Mouse (Mus musculus): ENCODE results near the gene Trim7.
"Not testable (repeated sequence)": the region's sequence is repeated elsewhere in the genome, so short reads cannot be mapped to it uniquely, and the experiment has no call there.

Trim7 gene

DNA sequence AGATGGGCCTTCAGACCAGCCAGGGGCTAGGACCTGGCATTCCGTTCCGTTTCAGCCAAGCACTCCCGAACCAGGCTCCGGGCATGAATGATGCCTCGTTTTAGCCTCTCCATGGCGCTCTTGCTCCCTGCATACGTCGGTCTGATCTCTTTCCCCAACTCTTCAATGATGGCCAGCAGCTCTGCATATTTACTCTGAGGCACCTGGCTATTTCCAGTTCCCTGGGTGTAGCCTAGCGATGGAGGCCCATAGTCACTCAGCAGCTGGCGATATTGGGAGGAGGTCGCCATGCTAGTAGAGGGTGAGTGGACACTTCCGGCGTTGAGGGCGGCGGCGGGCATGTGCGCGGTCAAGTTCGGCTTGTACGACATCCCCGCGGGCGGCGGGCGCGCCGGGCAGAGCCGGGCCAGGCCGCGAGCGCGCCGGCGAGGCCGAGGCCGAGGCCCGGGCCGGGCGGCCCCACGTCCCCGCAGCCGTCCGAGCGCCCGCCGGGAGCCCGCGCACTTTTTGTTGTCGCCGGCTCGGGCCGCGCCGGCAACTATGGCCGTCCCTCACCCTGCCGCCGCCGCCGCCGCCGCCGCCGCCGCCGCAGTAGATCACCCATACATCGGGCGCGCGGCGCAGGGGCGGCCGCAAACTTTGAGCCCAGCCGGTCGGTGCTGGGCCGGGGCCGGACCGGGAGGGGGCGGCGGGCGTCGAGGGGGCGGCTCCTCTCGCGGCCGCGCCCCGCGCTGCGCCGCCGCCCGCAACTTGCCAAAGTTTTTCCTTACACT, at the start of gene Trim7, which contains the start of gene Gm12184:
Gene Trim7 (plus strand): TSS at position 162 of the 773 bp plus-strand sequence.
Gene Gm12184 (minus strand): TSS at position 677 of the 773 bp plus-strand sequence.
- not testable (repeated sequence) for DNase-seq (ENCODE audit: low read depth, low spot score)

DNA sequence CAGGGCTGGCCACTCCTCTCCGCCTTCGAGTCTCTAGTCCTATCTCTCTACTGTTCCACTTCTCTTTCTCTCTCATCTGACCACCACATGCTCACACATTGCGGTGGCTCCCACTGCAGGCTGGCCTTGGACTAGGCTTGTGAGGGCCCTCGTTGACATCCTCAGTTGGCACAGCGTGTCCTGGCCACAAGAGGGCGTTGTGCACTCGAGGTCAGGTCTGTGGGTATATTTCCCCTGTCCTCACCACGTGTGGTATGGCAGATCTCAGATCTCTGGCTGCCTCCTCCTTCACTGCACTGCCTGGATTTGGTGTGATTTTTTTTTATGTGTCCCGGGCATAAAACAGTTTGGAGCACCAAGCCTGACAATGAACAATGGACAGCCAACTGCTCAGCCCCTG, 49.3 kb upstream of the Trim7 start:
- DNase-seq (ENCODE audit: low read depth, low spot score): no peak

DNA sequence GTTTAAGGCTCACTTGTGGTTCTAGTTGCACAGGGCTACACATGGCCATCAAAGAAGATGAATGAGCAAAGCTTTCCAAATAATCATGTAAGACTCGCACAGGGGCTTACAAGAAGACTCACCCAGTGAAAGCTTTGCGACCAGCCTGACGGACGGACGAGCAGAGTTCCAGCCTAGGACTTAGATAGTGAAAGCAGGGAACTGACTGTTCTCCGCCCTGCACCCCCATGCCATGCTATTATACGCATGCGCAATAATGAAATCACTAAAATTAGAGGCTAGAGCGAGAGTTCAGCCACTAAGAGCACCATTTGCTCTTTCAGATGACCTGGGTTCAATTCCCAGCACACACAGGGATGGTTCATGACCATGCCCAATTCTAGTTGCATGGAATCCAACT, 48.6 kb upstream of the Trim7 start:
- no peak for DNase-seq (ENCODE audit: low read depth, low spot score)

DNA sequence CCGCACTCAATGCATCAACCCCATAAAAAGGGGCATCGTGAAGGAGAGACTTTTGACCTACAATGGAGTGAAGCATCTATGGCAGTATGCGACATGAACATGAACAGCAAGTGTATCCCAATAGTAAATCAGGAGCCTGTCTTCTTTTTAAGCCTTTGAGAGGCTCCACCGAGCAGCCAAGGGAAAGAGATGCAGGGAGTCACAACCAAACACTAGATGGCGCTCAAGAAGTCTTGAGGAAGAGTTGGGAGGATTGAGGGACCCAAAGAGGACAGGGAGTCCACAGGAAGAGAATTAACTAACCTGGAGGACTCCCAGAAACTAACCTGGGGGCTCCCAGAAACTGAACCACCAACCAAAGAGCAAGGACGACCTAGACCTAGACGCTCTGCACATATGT, 46.5 kb upstream of the Trim7 start:
- peak; percentile 38 for DNase-seq (ENCODE audit: low read depth, low spot score)

DNA sequence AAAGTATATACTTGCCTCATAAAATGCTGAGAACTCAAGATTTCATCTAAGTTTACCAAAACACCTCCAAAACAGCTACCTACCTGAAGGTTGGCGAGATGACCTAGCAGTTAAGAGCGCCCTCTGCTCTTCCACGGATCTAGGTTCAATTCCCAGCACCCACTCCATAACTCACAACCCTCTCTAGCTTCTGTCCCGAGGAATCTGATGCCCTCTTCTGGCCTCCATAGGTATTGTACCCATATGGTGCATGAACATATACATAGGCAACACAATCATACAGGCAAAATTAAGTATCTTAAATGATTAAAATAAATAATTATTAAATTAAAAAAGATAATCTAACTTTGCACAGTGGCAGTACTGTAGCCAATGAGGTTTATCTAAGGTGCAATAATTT, 43.7 kb upstream of the Trim7 start:
- no peak for DNase-seq (ENCODE audit: low read depth, low spot score)

DNA sequence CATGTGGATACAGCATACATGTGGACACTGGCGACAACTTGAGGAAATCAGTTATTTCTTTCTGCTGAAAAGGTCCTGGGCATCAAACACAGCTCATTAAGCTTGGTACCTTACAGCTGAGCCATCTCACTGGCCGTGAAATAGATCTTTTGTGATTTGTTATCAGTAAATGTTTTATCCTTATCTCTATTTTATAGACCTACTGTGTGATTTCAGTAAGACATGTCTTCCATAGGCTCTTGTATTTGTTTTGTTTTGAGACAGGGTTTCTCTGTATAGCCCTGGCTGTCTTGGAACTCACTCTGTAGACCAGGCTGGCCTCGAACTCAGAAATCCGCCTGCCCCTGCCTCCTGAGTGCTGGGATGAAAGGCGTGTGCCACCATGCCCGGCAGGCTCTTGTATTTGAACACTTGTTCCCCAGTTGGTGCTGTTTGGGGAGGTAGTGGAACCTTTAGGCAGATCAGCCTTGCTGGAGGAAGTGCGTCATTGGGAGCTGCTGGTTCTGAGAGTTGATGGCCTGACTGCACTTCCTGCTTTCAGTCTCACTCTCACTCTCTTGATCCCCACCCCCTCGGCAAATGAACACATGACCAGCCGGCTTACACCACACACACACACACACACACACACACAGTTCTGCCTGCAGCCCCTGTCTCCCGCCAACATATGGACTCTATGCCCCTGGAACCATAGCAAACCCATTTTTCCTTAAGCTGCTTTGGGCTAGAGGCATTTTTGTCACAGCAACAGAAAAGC, 38.3 kb upstream of the Trim7 start:
- no peak for DNase-seq (ENCODE audit: low read depth, low spot score)

DNA sequence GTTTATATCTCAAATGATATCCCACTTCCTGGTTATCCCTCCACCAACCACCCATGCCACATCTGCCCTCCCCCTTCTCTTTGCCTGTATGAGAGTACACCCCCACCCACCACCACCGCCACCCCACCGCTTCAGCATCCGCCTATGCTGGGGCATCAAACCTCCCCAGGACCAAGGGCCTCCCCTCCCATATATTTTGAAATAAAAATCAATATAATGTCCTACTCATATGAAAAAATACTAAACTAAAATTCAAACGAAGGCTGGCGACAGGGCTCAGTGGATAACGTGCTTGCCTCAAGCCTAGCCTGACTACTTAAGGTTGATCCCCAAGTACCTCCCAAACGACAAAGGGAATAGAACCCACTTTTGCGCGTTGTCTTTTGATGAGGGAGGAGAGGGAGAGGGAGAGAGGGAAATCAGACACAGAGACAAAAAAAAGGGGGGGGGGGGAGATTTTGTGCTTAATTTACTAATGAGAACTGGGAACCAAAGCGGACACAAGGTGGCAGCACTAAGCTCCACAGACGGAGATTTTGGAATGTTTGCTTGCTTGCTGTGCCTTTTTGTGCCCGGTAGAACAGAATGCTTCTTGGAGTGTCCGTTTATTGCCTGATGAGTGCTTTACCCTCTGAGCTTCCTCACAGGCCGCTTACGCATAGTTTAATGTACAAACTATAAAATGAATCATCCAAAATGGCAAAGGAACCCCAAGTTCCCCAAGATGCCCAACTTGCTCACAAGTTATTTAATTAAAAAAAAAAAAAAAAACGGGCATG, 37.4 kb upstream of the Trim7 start:
- peak; percentile 89 for DNase-seq (ENCODE audit: low read depth, low spot score)

DNA sequence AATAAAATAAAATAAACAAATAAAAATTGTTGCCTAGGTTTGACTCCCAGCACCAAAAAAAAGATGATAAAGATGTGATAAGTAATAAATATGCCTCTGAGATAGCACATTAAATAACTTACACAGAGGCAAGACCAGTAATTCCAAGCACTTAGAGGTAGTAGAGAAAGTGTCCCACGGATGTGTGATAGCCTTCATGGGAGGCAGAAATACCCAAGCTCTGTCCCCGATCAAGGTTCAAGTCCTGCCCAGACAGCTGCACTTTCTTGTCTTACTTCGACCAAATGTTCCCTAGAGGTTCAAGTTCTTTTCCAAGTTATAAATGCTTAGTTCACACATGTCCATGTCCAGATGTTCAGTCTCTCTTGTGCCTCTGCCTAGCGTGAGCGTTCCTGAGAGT, 36.7 kb upstream of the Trim7 start:
- DNase-seq (ENCODE audit: low read depth, low spot score): no peak

DNA sequence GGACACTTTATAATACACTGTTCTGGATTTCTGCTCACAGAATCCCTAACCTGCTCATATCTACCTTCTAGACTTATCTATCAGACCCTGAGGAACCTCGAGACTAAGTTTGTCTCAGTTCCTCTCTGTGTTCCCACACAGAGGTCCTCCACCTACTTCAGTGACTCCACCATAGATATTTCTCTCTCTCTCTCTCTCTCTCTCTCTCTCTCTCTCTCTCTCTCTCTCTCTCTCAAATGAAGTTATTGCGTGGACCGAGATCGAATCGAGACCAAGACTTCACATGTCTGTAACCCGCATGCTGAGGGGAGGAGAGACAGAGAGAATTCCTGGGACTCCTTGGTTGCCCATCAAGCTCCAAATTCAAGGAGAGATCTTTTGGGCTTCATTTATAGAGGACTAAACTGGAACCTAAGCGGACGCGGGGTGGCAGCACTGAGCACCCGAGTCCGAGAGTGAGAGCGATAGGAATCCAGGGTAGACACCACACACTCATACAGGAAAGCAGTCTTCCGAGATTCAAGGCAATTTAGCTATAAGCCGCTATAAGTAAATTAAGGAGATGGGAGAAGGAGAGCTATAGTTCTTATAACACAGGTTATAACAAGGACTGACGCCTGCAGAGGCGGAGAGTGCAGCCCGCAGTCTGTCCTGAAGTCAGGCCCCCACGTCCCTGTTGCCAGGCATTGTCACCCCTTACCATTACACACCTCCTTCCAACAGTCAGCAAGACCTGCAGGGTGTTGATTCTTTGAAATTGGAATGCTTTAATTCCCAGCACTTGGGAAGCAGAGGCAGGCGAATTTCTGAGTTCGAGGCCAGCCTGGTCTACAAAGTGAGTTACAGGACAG, 35.7 kb upstream of the Trim7 start:
- peak; percentile 90 for DNase-seq (ENCODE audit: low read depth, low spot score)

DNA sequence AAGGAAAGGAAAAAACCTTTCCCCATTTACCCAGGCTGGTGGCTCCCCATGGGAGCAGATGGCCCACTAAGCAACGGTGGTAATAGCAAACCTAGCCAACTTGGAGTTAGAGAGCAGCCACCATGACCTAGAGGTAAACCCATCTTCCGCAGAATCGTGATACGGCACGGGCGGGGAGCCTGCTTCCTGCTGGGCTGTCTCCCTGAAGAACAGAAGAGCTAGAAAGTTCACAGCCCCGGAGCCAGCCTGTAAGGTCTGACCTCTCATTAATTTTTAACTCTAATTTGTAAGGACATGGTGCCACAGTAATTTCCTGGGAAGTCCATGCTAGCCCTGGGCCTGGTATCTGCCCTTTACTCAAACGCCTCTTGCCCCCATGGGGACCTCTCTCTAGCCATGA, 35.0 kb upstream of the Trim7 start:
- no peak for DNase-seq (ENCODE audit: low read depth, low spot score)

DNA sequence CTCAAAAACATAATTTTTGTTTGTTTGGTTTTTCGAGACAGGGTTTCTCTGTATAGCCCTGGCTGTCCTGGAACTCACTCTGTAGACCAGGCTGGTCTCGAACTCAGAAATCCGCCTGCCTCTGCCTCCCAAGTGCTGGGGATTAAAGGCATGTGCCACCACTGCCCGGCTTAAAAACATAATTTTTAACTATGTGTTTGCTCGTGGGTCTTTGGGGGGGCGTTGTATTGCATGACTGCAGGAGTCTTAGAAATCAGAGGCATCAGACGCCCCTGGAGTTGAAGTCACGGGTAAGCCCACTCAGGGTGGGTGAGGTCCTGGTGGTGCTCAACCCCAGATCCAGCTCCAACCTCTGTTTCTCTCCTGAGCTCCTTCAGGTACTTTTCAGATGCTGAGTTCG, 34.0 kb upstream of the Trim7 start:
- DNase-seq (ENCODE audit: low read depth, low spot score): not testable (repeated sequence)

DNA sequence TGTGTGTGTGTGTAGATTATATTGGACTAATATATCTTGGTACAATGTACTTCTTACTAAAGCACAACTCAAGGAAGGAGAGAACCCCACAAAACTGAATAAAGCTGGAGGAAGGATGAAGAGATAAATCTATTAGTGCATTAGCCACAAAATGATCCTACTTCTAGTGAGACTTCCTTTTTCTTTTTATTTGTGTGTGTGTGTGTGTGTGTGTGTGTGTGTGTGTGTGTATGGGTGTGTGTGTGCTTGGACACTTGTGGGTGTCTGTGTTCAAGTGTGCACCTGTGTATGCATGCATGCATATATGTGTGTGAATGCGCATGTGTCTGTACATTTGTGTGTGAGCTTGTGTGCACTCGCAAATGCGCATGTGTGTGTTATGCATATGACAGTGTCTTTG, 32.8 kb upstream of the Trim7 start:
- no peak for DNase-seq (ENCODE audit: low read depth, low spot score)

DNA sequence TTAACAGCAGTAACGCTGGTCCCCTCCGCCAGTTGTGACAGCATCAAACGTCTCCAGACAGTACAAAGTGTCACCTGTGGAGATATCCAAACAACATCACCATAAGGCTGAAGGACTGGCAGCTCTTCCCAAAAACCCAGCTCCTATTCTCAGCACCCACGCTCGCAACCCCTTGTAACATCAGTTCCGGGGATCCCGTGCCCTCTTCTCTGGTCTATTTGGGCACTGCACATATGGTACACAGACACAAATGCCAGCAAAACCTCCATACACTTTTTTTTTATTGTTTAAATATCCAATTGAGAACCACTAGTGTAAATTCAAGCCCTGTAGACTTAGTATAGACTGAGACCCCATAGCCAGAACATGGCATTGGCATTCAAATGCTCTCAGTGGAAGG, 30.7 kb upstream of the Trim7 start:
- no peak for DNase-seq (ENCODE audit: low read depth, low spot score)

DNA sequence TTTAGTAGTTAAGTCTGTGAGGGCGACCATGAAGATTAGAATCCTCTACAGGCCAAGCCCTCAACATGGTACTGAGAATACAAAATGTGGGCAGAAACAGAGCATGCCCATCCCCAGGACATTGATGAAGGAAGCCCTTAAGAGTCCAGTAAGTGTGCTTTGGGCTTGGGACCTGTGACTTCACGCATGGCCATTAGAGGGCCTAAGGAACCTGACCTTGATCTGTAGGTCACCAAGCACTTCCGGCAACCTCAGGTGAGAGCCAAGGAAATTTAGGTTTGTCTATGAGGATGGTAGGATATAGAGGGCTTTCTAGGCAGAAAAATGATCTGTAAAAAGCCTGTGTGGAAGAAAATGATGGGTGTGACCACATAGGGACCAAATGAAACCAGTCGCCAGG, 29.6 kb upstream of the Trim7 start:
- no peak for DNase-seq (ENCODE audit: low read depth, low spot score)

DNA sequence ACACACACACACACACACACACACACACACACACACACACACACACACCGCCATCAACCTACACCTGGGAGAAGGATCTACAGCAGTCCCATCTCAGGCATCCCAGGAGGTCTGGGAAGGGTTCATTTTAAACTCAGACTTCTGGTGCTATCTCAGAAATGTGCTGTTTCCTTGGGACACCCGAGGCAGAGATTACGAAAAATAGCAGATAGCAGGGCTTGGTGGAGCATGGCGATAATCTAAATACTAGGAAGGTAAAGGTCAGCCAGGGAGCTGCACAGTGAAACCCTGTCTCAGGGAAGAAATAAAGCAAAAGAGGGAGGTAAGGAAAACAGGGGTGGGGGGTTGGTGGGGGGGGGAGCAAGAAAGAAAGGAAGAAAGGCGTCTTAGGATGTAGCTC, 28.7 kb upstream of the Trim7 start:
- no peak for DNase-seq (ENCODE audit: low read depth, low spot score)

DNA sequence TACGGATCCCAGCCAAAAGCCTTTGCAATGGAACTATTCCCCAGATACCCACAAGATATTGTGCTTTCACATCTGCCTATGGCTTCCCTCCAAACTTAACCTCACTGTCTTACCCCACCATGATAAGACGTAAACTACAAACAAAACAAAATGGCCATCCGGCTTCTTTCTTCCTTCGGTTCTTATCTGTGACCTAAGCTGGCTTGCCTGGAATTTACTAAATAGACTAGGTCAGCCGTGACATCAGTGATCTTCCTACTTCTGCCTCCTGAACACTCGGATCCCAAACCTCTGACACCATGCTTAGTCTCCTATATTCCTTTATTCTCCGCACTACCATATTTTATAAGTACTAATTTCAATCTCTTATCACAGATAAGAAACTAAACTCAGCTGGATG, 27.6 kb upstream of the Trim7 start:
- no peak for DNase-seq (ENCODE audit: low read depth, low spot score)

DNA sequence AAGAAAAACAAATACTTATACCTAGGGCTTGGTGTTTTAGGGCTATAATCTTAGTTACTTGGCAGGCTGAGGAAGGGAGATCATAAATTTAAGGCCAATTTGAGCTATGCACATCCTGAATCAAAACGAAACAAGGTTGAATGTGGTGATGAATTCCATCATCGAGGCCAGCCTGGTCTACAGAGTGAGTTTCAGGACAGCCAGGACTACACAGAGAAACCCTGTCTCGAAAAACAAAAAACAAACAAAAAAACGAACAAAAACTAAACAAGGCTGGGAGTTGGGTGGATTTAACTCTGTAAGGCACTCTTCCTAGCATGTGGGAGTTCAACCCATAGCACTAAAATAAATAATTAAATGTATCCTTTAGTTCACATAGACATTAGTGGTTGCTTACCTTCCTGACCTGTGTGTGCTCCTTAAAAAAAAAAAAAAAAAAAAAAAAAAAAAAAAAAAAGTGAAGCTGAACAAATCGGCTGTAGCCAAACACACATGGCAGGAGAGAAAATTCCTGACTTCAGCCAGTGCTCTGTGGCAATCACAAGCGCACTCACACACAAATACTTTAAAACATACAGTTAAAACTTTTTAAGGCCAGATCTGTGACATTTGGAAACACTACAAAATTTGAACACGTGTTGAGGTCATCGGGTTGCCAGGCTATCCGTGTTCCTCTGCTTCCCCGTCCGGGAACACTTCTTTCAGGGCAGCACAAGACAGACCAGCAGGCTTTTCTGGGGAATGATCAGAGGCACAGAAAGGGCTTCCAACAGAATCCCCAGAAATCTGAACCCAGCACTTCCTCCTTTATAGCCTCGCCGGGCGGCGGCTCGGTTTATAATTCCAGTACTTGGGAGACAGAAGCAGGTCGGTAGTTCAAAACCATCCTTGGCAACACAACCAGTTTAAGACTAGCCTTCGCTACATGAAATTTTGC, 26.7 kb upstream of the Trim7 start:
- DNase-seq (ENCODE audit: low read depth, low spot score): no peak

DNA sequence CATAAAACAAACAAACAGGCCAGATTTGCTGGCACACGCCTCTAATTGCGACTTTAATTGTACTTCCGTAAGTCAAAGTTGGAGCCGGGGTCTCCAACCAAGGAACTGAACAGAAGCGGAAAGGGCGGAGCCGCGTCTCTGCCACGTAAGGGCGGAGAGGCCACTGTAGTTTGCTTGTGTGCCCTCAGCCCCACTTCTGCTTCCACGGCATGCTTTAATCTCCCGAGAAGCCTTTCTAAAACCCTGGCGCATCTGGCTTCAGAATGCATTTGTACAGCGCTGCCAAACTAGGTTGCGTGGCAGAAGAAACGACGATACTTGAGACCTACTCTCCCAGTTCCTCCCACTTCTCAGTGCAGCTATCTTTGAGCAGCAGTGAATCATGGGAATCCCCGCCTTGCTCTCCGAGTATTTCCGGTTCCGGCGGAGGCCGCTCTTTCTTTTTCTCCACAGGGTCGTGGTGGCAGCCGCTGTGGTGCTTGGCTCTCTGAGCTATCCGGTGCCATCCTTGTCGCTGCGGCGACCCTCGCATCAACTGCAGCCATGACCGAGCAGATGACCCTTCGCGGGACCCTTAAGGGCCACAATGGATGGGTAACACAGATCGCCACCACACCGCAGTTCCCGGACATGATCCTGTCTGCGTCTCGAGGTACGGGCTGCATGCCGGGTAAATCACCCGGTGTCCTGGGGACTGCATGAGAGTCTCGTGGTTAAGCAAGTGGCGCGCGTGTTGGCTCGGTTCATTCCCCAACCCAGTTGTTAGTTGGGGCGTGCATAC, 25.8 kb upstream of the Trim7 start, which contains the start of gene Rack1:
Gene Rack1 (plus strand): TSS at position 412 of the 781 bp plus-strand sequence.
- peak; percentile 95 for DNase-seq (ENCODE audit: low read depth, low spot score)

Data from 3T3-L1 (cell line).